Mouse (Mus musculus): ENCODE results near the gene Bpi. TPM values are rescaled to one million over a fixed set of nuclear protein-coding genes. Genes with fewer than 3 reads are reported as not detected.

The Bpi gene
- polyA plus RNA-seq (2015; fragmentation: Nextera tagmentation; extraction: Ambion mirVana): not detected in 2 replicates

GRCm38 (mm10) chr2:158258005-158258418 lies at the start of gene Bpi:
Gene Bpi, plus strand, starts transcription at chr2:158258094.
- WGBS: 53% methylated on average over 18 of the region's 18 CpGs
- H3K9ac ChIP-seq: no peak within 1 kb of the TSS
- no peak within 1 kb of the TSS for H3K4me3 ChIP-seq
- H3K27ac ChIP-seq: 0 out of 2 replicates have a peak within 1 kb of the TSS, but pooled peaks have one; percentile 38
- no peak for ATAC-seq (ENCODE audit: insufficient number of reproducible peaks, low FRiP score, low TSS enrichment, low read depth)
- H3K4me1 ChIP-seq: peaks cover 23% of the 10 kb centered on the region
- no peaks in the 10 kb centered on the region for H3K36me3 ChIP-seq
- H3K9me3 ChIP-seq: no peaks in the 10 kb centered on the region
- peak within 1 kb of the TSS; percentile 28 for H3K4me2 ChIP-seq
- no peaks in the 10 kb centered on the region for H3K27me3 ChIP-seq

DNA sequence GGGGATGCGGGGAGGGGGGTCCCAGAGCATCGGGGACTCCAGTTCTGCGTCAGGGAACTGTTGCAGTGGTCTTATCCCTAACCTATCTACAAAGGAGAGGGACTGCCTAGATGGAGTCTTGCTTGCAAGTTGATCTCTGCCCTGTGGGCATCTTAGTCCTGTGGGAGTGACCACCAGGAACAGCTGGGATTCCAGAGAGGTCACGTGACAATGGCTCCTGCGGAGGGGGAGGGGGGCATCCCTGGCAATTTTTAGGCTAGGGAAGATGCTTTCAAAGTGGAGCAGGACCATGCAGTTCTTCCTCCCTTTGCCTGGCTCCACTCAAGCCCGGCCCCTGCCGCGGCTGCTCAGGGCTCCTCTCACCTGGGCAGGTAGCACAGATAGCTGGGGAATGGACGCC lies 48.1 kb upstream of the Bpi start:
- H3K9me3 ChIP-seq: no peaks in the 10 kb centered on the region
- no peak for ATAC-seq (ENCODE audit: insufficient number of reproducible peaks, low FRiP score, low TSS enrichment, low read depth)
- peaks cover 12% of the 10 kb centered on the region; the same call in 1 of the 2 replicates for H3K36me3 ChIP-seq
- H3K4me3 ChIP-seq: no peak overlapping the region
- no peaks in the 10 kb centered on the region for H3K27me3 ChIP-seq
- no peak overlapping the region for H3K9ac ChIP-seq
- H3K4me2 ChIP-seq: no peak overlapping the region
- H3K27ac ChIP-seq: no peak overlapping the region
- H3K4me1 ChIP-seq: peaks cover 33% of the 10 kb centered on the region
- 51% methylated on average over 9 of the region's 9 CpGs for WGBS

DNA sequence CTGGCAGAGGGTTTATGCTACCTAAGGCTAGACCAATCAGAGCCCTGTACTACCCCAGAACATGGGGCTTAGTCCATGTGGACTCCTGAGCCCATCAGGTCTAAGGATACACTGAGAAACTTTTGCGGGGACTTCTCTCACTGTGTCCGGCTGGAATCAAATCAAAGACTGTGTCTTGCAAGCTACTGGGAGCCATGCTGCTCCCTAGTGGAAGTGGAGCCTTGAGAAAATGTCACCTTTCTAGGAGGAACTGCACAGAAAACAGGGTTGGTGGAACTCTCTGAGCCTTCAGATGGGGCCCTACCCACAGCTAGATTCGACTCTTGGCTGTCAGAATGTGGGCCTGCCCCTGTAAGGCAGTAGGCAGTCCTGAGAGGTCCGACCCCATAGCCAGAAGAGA lies 47.4 kb upstream of the Bpi start:
- no peak overlapping the region for H3K4me3 ChIP-seq
- 36% methylated on average over 4 of the region's 4 CpGs for WGBS
- no peaks in the 10 kb centered on the region for H3K9me3 ChIP-seq
- no peaks in the 10 kb centered on the region for H3K27me3 ChIP-seq
- H3K9ac ChIP-seq: no peak overlapping the region
- no peak for ATAC-seq (ENCODE audit: insufficient number of reproducible peaks, low FRiP score, low TSS enrichment, low read depth)
- H3K4me2 ChIP-seq: no peak overlapping the region
- peaks cover 38% of the 10 kb centered on the region for H3K4me1 ChIP-seq
- peaks cover 16% of the 10 kb centered on the region for H3K36me3 ChIP-seq
- 0 out of 2 replicates have a peak overlapping the region, but pooled peaks have one; percentile 55 for H3K27ac ChIP-seq

GRCm38 (mm10) chr2:158210958-158211357 lies 46.9 kb upstream of the Bpi start:
- Histone ChIP-seq H3K4me2 (0 out of 2 replicates have a peak overlapping the region, but pooled peaks have one; percentile 2), H3K9me3 (no peaks in the 10 kb centered on the region), H3K27me3 (no peaks in the 10 kb centered on the region), H3K4me1 (peaks cover 41% of the 10 kb centered on the region), H3K27ac (peak overlapping the region; percentile 55; the same call in 1 of the 2 replicates), H3K9ac (no peak overlapping the region), H3K4me3 (no peak overlapping the region), H3K36me3 (peaks cover 21% of the 10 kb centered on the region)
- 33% methylated on average over 10 of the region's 10 CpGs for WGBS
- no peak for ATAC-seq (ENCODE audit: insufficient number of reproducible peaks, low FRiP score, low TSS enrichment, low read depth)

GRCm38 (mm10) chr2:158211764-158212471 lies 46.0 kb upstream of the Bpi start:
- 54% methylated on average over 4 of the region's 4 CpGs for WGBS
- no peaks in the 10 kb centered on the region for H3K27me3 ChIP-seq
- H3K4me1 ChIP-seq: peaks cover 47% of the 10 kb centered on the region
- H3K27ac ChIP-seq: no peak overlapping the region
- H3K4me2 ChIP-seq: no peak overlapping the region
- no peak for ATAC-seq (ENCODE audit: insufficient number of reproducible peaks, low FRiP score, low TSS enrichment, low read depth)
- no peak overlapping the region for H3K9ac ChIP-seq
- no peak overlapping the region for H3K4me3 ChIP-seq
- H3K9me3 ChIP-seq: no peaks in the 10 kb centered on the region
- peaks cover 30% of the 10 kb centered on the region for H3K36me3 ChIP-seq

- no peak for ATAC-seq (ENCODE audit: insufficient number of reproducible peaks, low FRiP score, low TSS enrichment, low read depth)
- Histone ChIP-seq H3K27me3 (no peaks in the 10 kb centered on the region), H3K36me3 (peaks cover 52% of the 10 kb centered on the region)
These were observed 42.4 kb upstream of the Bpi start for GRCm38 (mm10) chr2:158215283-158216117.

DNA sequence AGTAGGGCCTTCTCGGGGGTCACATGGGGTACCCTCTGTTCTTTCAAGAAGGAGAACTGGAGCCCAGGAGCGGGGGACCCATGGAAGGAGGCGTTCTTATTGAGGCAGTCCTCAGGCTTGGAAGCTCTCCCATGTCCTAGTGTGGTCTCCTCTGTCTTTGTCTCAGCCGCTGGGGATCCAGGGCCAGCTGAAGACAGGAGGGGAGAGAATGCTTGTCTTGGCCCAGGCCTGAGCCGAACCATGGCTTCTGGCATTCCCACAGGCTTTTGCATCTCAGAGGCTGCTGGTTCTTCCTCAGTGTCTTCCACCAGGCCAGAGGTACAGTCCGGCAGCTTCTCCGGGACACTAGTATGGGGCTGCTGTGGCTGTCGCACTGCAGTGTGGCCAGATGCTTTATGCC lies 41.4 kb upstream of the Bpi start:
- Histone ChIP-seq H3K27ac (peak overlapping the region; percentile 55; the same call in 1 of the 2 replicates), H3K4me3 (no peak overlapping the region), H3K4me2 (no peak overlapping the region), H3K27me3 (no peaks in the 10 kb centered on the region), H3K9me3 (no peaks in the 10 kb centered on the region), H3K36me3 (peaks cover 52% of the 10 kb centered on the region), H3K4me1 (peaks cover 25% of the 10 kb centered on the region), H3K9ac (no peak overlapping the region)
- WGBS: 87% methylated on average over 8 of the region's 8 CpGs
- ATAC-seq (ENCODE audit: insufficient number of reproducible peaks, low FRiP score, low TSS enrichment, low read depth): no peak

More at GRCm38 (mm10) chr2:158215283-158216117, 42.4 kb upstream of the Bpi start:
- H3K9ac ChIP-seq: no peak overlapping the region
- WGBS: 43% methylated on average over 9 of the region's 9 CpGs
- peaks cover 30% of the 10 kb centered on the region for H3K4me1 ChIP-seq
- H3K4me3 ChIP-seq: no peak overlapping the region
- H3K27ac ChIP-seq: peak overlapping the region; percentile 55
- no peak overlapping the region for H3K4me2 ChIP-seq
- H3K9me3 ChIP-seq: no peaks in the 10 kb centered on the region

GRCm38 (mm10) chr2:158219562-158219961 lies 38.3 kb upstream of the Bpi start:
- peaks cover 49% of the 10 kb centered on the region for H3K4me1 ChIP-seq
- no peaks in the 10 kb centered on the region for H3K9me3 ChIP-seq
- no peaks in the 10 kb centered on the region for H3K27me3 ChIP-seq
- H3K36me3 ChIP-seq: peaks cover 49% of the 10 kb centered on the region
- H3K9ac ChIP-seq: no peak overlapping the region
- H3K4me3 ChIP-seq: no peak overlapping the region
- H3K27ac ChIP-seq: no peak overlapping the region
- no peak overlapping the region for H3K4me2 ChIP-seq
- 88% methylated on average over 2 of the region's 2 CpGs for WGBS
- ATAC-seq (ENCODE audit: insufficient number of reproducible peaks, low FRiP score, low TSS enrichment, low read depth): no peak

GRCm38 (mm10) chr2:158221446-158222084 lies 36.3 kb upstream of the Bpi start:
- WGBS: 84% methylated on average over 9 of the region's 9 CpGs
- Histone ChIP-seq H3K4me2 (no peak overlapping the region), H3K9me3 (no peaks in the 10 kb centered on the region), H3K27ac (peak overlapping the region; percentile 95; the same call in 1 of the 2 replicates), H3K36me3 (peaks cover 32% of the 10 kb centered on the region), H3K4me3 (no peak overlapping the region), H3K4me1 (peaks cover 50% of the 10 kb centered on the region), H3K9ac (no peak overlapping the region), H3K27me3 (no peaks in the 10 kb centered on the region)
- ATAC-seq (ENCODE audit: insufficient number of reproducible peaks, low FRiP score, low TSS enrichment, low read depth): no peak

- WGBS: 33% methylated on average over 4 of the region's 4 CpGs
- peak; percentile 48 for ATAC-seq (ENCODE audit: insufficient number of reproducible peaks, low FRiP score, low TSS enrichment, low read depth)
- H3K4me1 ChIP-seq: peaks cover 52% of the 10 kb centered on the region
- peaks cover 21% of the 10 kb centered on the region for H3K36me3 ChIP-seq
- H3K4me2 ChIP-seq: peak overlapping the region; percentile 19; the same call in 1 of the 2 replicates
- peak overlapping the region; percentile 95 for H3K27ac ChIP-seq
- no peaks in the 10 kb centered on the region for H3K9me3 ChIP-seq
- no peak overlapping the region for H3K4me3 ChIP-seq
- H3K27me3 ChIP-seq: no peaks in the 10 kb centered on the region
- H3K9ac ChIP-seq: no peak overlapping the region
These were observed 35.2 kb upstream of the Bpi start for GRCm38 (mm10) chr2:158222664-158223063.

DNA sequence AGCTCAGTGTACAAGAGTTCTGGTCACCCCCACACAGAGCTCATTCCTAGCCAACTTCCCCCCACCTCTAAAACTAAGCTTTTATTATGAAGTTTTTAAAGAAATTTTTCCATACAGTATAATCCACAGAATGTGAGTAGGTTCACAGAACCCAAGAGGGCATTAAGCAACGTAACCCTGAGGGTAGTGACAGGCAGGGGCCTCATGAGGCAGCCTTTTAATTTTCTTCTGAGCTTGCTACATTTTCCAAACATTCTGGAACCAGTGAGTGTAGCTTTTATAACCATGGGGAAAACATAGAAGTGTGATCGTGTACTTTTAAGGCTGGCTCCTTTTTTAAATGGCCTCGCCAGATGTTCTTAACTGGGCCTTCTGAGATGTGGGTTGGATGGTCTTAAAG lies 34.4 kb upstream of the Bpi start:
- H3K4me2 ChIP-seq: no peak overlapping the region
- no peak overlapping the region for H3K4me3 ChIP-seq
- no peaks in the 10 kb centered on the region for H3K27me3 ChIP-seq
- H3K36me3 ChIP-seq: peaks cover 13% of the 10 kb centered on the region
- peaks cover 59% of the 10 kb centered on the region for H3K4me1 ChIP-seq
- ATAC-seq (ENCODE audit: insufficient number of reproducible peaks, low FRiP score, low TSS enrichment, low read depth): peak; percentile 70
- H3K9ac ChIP-seq: no peak overlapping the region
- no peaks in the 10 kb centered on the region for H3K9me3 ChIP-seq
- 24% methylated on average over 3 of the region's 3 CpGs for WGBS
- H3K27ac ChIP-seq: peak overlapping the region; percentile 95

Data from limb, embryonic 15.5 days (tissue).